Comparison of ENCODE assay signal across 24 mouse cellular contexts in genomic region chr7:90630546-90630945, GRCm38 (mm10).
"Had no signal": no experiment of that assay in that cellular context is flagged by ENCODE, and none has a peak within 500 bp of the region (broad histone marks: within the 10 kb centered on the region; RNA-seq: fewer than 3 reads in every experiment).

No protein-coding gene starts in this region.

- H3K9ac ChIP-seq: heart, embryonic 13.5 days; heart, embryonic 15.5 days; hindbrain, embryonic 13.5 days; hindbrain, embryonic 15.5 days; limb, embryonic 12.5 days; liver, embryonic 13.5 days had no signal

- H3K9me3 ChIP-seq: heart, embryonic 13.5 days; heart, embryonic 15.5 days; hindbrain, embryonic 13.5 days; hindbrain, embryonic 15.5 days; limb, embryonic 10.5 days; limb, embryonic 12.5 days; liver, embryonic 13.5 days had no signal

- H3K27me3 ChIP-seq: heart, embryonic 13.5 days; heart, embryonic 15.5 days; hindbrain, embryonic 13.5 days; hindbrain, embryonic 15.5 days; limb, embryonic 12.5 days; liver, embryonic 13.5 days had no signal

- H3K36me3 ChIP-seq: heart, embryonic 13.5 days; heart, embryonic 15.5 days; hindbrain, embryonic 13.5 days; hindbrain, embryonic 15.5 days; limb, embryonic 10.5 days; limb, embryonic 12.5 days; liver, embryonic 13.5 days had no signal

- H3K4me2 ChIP-seq: heart, embryonic 11.5 days; heart, embryonic 13.5 days; heart, embryonic 15.5 days; hindbrain, embryonic 13.5 days; hindbrain, embryonic 15.5 days; limb, embryonic 12.5 days; liver, embryonic 11.5 days; liver, embryonic 13.5 days had no signal

- H3K4me3 ChIP-seq: heart, adult 2 months; heart, embryonic 13.5 days; heart, embryonic 15.5 days; hindbrain, embryonic 13.5 days; hindbrain, embryonic 15.5 days; layer of hippocampus, adult 2 months; left cerebral cortex, adult 2 months; limb, embryonic 10.5 days; limb, embryonic 12.5 days; liver, embryonic 13.5 days had no signal

- H3K27ac ChIP-seq: heart, adult 2 months; heart, embryonic 13.5 days; heart, embryonic 15.5 days; hindbrain, embryonic 13.5 days; hindbrain, embryonic 15.5 days; hindbrain, postnatal 0 days; kidney, postnatal 0 days; layer of hippocampus, adult 2 months; limb, embryonic 10.5 days; limb, embryonic 12.5 days; liver, embryonic 13.5 days had no signal

- ATAC-seq: hindbrain, postnatal 0 days; intestine, embryonic 16.5 days had no signal

- DNase-seq: gastrocnemius, postnatal 14 days; gastrocnemius, postnatal 36 days; heart, adult 11 months; heart, adult 2 months; heart, postnatal 14 days; heart, postnatal 36 days; kidney, adult 11 months; kidney, adult 8-10 months; kidney, postnatal 25 days; liver; liver, embryonic 13.5 days had no signal

- H3K4me1 ChIP-seq: heart, embryonic 13.5 days; heart, embryonic 15.5 days; hindbrain, embryonic 13.5 days; hindbrain, embryonic 15.5 days; limb, embryonic 10.5 days; limb, embryonic 12.5 days; liver, embryonic 13.5 days had no signal
